Mouse (Mus musculus): ENCODE results near the gene Clip4. TPM values are rescaled to one million over a fixed set of nuclear protein-coding genes. Genes with fewer than 3 reads are reported as not detected.

Clip4 gene
- polyA plus RNA-seq, 1 experiment from 2014 or later: 5.3 TPM

- Histone ChIP-seq H3K36me3 (ENCODE audit: control insufficient read depth, insufficient read depth, low read length) (no peaks in the 10 kb centered on the region; the same call in 1 of the 2 replicates), H3K9me3 (ENCODE audit: control insufficient read depth, low read length) (peaks cover 3% of the 10 kb centered on the region; the same call in 1 of the 2 replicates), H3K27ac (ENCODE audit: low read depth, low read length) (no peak overlapping the region), H3K4me2 (no peak overlapping the region), H3K4me1 (ENCODE audit: control insufficient read depth, insufficient read depth, low read length) (no peaks in the 10 kb centered on the region), H3K27me3 (ENCODE audit: control insufficient read depth, insufficient read depth, low read length) (no peaks in the 10 kb centered on the region), H3K4me3 (ENCODE audit: low read depth, low read length) (no peak overlapping the region), H3K9ac (ENCODE audit: low read length) (no peak overlapping the region)
- 83% methylated on average over 4 of the region's 4 CpGs for WGBS
- ATAC-seq (ENCODE audit: low FRiP score): no peak
- DNase-seq (ENCODE audit: low spot score, missing footprints): no peak
Observed at GRCm38 (mm10) chr17:71862895-71863294, 94.6 kb downstream of the Clip4 start.

GRCm38 (mm10) chr17:71864039-71864438 is 95.8 kb downstream of the Clip4 start:
- Histone ChIP-seq H3K27ac (ENCODE audit: low read depth, low read length) (no peak overlapping the region), H3K36me3 (ENCODE audit: control insufficient read depth, insufficient read depth, low read length) (no peaks in the 10 kb centered on the region; the same call in 1 of the 2 replicates), H3K9ac (ENCODE audit: low read length) (no peak overlapping the region), H3K4me1 (ENCODE audit: control insufficient read depth, insufficient read depth, low read length) (no peaks in the 10 kb centered on the region), H3K27me3 (ENCODE audit: control insufficient read depth, insufficient read depth, low read length) (no peaks in the 10 kb centered on the region; the same call in 1 of the 2 replicates), H3K4me3 (ENCODE audit: low read depth, low read length) (no peak overlapping the region), H3K4me2 (no peak overlapping the region), H3K9me3 (ENCODE audit: control insufficient read depth, low read length) (peaks cover 3% of the 10 kb centered on the region; the same call in 1 of the 2 replicates)
- ATAC-seq (ENCODE audit: low FRiP score): no peak
- DNase-seq (ENCODE audit: low spot score, missing footprints): no peak
- 89% methylated on average over 8 of the region's 8 CpGs for WGBS

- 87% methylated on average over 5 of the region's 5 CpGs for WGBS
- H3K9ac ChIP-seq (ENCODE audit: low read length): no peak overlapping the region
- ATAC-seq (ENCODE audit: low FRiP score): no peak
- H3K4me1 ChIP-seq (ENCODE audit: control insufficient read depth, insufficient read depth, low read length): peaks cover 5% of the 10 kb centered on the region
- H3K36me3 ChIP-seq (ENCODE audit: control insufficient read depth, insufficient read depth, low read length): no peaks in the 10 kb centered on the region
- no peaks in the 10 kb centered on the region for H3K9me3 ChIP-seq (ENCODE audit: control insufficient read depth, low read length)
- H3K27ac ChIP-seq (ENCODE audit: low read depth, low read length): no peak overlapping the region
- DNase-seq (ENCODE audit: low spot score, missing footprints): no peak
- no peak overlapping the region for H3K4me2 ChIP-seq
- peaks cover 2% of the 10 kb centered on the region; the same call in 1 of the 2 replicates for H3K27me3 ChIP-seq (ENCODE audit: control insufficient read depth, insufficient read depth, low read length)
- no peak overlapping the region for H3K4me3 ChIP-seq (ENCODE audit: low read depth, low read length)
Observed at GRCm38 (mm10) chr17:71865437-71865836, 97.2 kb downstream of the Clip4 start.

GRCm38 (mm10) chr17:71867892-71868291 is 99.6 kb downstream of the Clip4 start:
- WGBS: 92% methylated on average over 2 of the region's 2 CpGs

GRCm38 (mm10) chr17:71868828-71869227 is 100.6 kb downstream of the Clip4 start:
- peak overlapping the region; percentile 70; the same call in 1 of the 2 replicates for H3K4me2 ChIP-seq
- H3K4me1 ChIP-seq (ENCODE audit: control insufficient read depth, insufficient read depth, low read length): peaks cover 5% of the 10 kb centered on the region
- H3K27ac ChIP-seq (ENCODE audit: low read depth, low read length): no peak overlapping the region
- H3K4me3 ChIP-seq (ENCODE audit: low read depth, low read length): no peak overlapping the region
- H3K9ac ChIP-seq (ENCODE audit: low read length): no peak overlapping the region
- ATAC-seq (ENCODE audit: low FRiP score) (no peak), DNase-seq (ENCODE audit: low spot score, missing footprints) (no peak)
- whole genome bisulfite sequencing: 76% methylated on average over 12 of the region's 12 CpGs
- H3K9me3 ChIP-seq (ENCODE audit: control insufficient read depth, low read length): no peaks in the 10 kb centered on the region
- peaks cover 2% of the 10 kb centered on the region; the same call in 1 of the 2 replicates for H3K27me3 ChIP-seq (ENCODE audit: control insufficient read depth, insufficient read depth, low read length)
- H3K36me3 ChIP-seq (ENCODE audit: control insufficient read depth, insufficient read depth, low read length): no peaks in the 10 kb centered on the region

More at GRCm38 (mm10) chr17:71867892-71868291, 99.6 kb downstream of the Clip4 start:
- H3K4me1 ChIP-seq (ENCODE audit: control insufficient read depth, insufficient read depth, low read length): peaks cover 5% of the 10 kb centered on the region
- peaks cover 2% of the 10 kb centered on the region; the same call in 1 of the 2 replicates for H3K27me3 ChIP-seq (ENCODE audit: control insufficient read depth, insufficient read depth, low read length)
- no peak overlapping the region for H3K4me3 ChIP-seq (ENCODE audit: low read depth, low read length)
- no peak overlapping the region for H3K9ac ChIP-seq (ENCODE audit: low read length)
- no peak for ATAC-seq (ENCODE audit: low FRiP score)
- H3K36me3 ChIP-seq (ENCODE audit: control insufficient read depth, insufficient read depth, low read length): no peaks in the 10 kb centered on the region
- no peaks in the 10 kb centered on the region for H3K9me3 ChIP-seq (ENCODE audit: control insufficient read depth, low read length)
- no peak for DNase-seq (ENCODE audit: low spot score, missing footprints)
- no peak overlapping the region for H3K27ac ChIP-seq (ENCODE audit: low read depth, low read length)
- no peak overlapping the region for H3K4me2 ChIP-seq

- peak overlapping the region; percentile 70 for H3K4me2 ChIP-seq
- H3K4me3 ChIP-seq (ENCODE audit: low read depth, low read length): peak overlapping the region; percentile 39
- peaks cover 5% of the 10 kb centered on the region for H3K4me1 ChIP-seq (ENCODE audit: control insufficient read depth, insufficient read depth, low read length)
- H3K36me3 ChIP-seq (ENCODE audit: control insufficient read depth, insufficient read depth, low read length): no peaks in the 10 kb centered on the region
- peaks cover 2% of the 10 kb centered on the region; the same call in 1 of the 2 replicates for H3K27me3 ChIP-seq (ENCODE audit: control insufficient read depth, insufficient read depth, low read length)
- H3K9me3 ChIP-seq (ENCODE audit: control insufficient read depth, low read length): no peaks in the 10 kb centered on the region
- no peak overlapping the region for H3K27ac ChIP-seq (ENCODE audit: low read depth, low read length)
- 4% methylated on average over 60 of the region's 60 CpGs for WGBS
- DNase-seq (ENCODE audit: low spot score, missing footprints) (peak; percentile 95), ATAC-seq (ENCODE audit: low FRiP score) (peak; percentile 84)
- peak overlapping the region; percentile 75 for H3K9ac ChIP-seq (ENCODE audit: low read length)
Observed at GRCm38 (mm10) chr17:71869372-71870231, 101.3 kb downstream of the Clip4 start.

GRCm38 (mm10) chr17:71870232-71870621 is 102.0 kb downstream of the Clip4 start:
- DNase-seq (ENCODE audit: low spot score, missing footprints): peak; percentile 87
- Histone ChIP-seq H3K27me3 (ENCODE audit: control insufficient read depth, insufficient read depth, low read length) (peaks cover 2% of the 10 kb centered on the region; the same call in 1 of the 2 replicates), H3K4me2 (no peak overlapping the region), H3K27ac (ENCODE audit: low read depth, low read length) (no peak overlapping the region), H3K4me3 (ENCODE audit: low read depth, low read length) (no peak overlapping the region), H3K9me3 (ENCODE audit: control insufficient read depth, low read length) (no peaks in the 10 kb centered on the region), H3K9ac (ENCODE audit: low read length) (no peak overlapping the region), H3K4me1 (ENCODE audit: control insufficient read depth, insufficient read depth, low read length) (peaks cover 5% of the 10 kb centered on the region), H3K36me3 (ENCODE audit: control insufficient read depth, insufficient read depth, low read length) (no peaks in the 10 kb centered on the region)
- 89% methylated on average over 7 of the region's 8 CpGs for WGBS
- ATAC-seq (ENCODE audit: low FRiP score): no peak

GRCm38 (mm10) chr17:71870641-71871040 is 102.4 kb downstream of the Clip4 start:
- peaks cover 2% of the 10 kb centered on the region; the same call in 1 of the 2 replicates for H3K27me3 ChIP-seq (ENCODE audit: control insufficient read depth, insufficient read depth, low read length)
- 91% methylated on average over 1 of the region's 1 CpGs for WGBS
- no peak overlapping the region for H3K9ac ChIP-seq (ENCODE audit: low read length)
- peaks cover 5% of the 10 kb centered on the region for H3K4me1 ChIP-seq (ENCODE audit: control insufficient read depth, insufficient read depth, low read length)
- no peaks in the 10 kb centered on the region for H3K9me3 ChIP-seq (ENCODE audit: control insufficient read depth, low read length)
- DNase-seq (ENCODE audit: low spot score, missing footprints) (peak; percentile 72), ATAC-seq (ENCODE audit: low FRiP score) (no peak)
- no peak overlapping the region for H3K4me3 ChIP-seq (ENCODE audit: low read depth, low read length)
- no peak overlapping the region for H3K27ac ChIP-seq (ENCODE audit: low read depth, low read length)
- no peak overlapping the region for H3K4me2 ChIP-seq
- H3K36me3 ChIP-seq (ENCODE audit: control insufficient read depth, insufficient read depth, low read length): no peaks in the 10 kb centered on the region

- Histone ChIP-seq H3K36me3 (ENCODE audit: control insufficient read depth, insufficient read depth, low read length) (no peaks in the 10 kb centered on the region), H3K4me2 (no peak overlapping the region), H3K9ac (ENCODE audit: low read length) (no peak overlapping the region), H3K27me3 (ENCODE audit: control insufficient read depth, insufficient read depth, low read length) (peaks cover 2% of the 10 kb centered on the region; the same call in 1 of the 2 replicates), H3K4me3 (ENCODE audit: low read depth, low read length) (no peak overlapping the region), H3K9me3 (ENCODE audit: control insufficient read depth, low read length) (no peaks in the 10 kb centered on the region), H3K4me1 (ENCODE audit: control insufficient read depth, insufficient read depth, low read length) (peaks cover 5% of the 10 kb centered on the region), H3K27ac (ENCODE audit: low read depth, low read length) (no peak overlapping the region)
- peak; percentile 59 for DNase-seq (ENCODE audit: low spot score, missing footprints)
- 89% methylated on average over 7 of the region's 7 CpGs for WGBS
- no peak for ATAC-seq (ENCODE audit: low FRiP score)
Observed at GRCm38 (mm10) chr17:71871981-71872380, 103.7 kb downstream of the Clip4 start.

Measured in midbrain, embryonic 11.5 days (tissue).